Comparison of ENCODE assay signal across 8 mouse cellular contexts in genomic region chr3:88620146-88620991, GRCm38 (mm10). TPM values are rescaled to one million over a fixed set of nuclear protein-coding genes. Genes with fewer than 3 reads are reported as not detected.
DNase-seq lines count a peak whose midpoint lies in the region; ATAC-seq and TF ChIP-seq lines count a peak whose summit lies in the region.

No protein-coding gene starts in this region.

- H3K27ac ChIP-seq in kidney, embryonic 15.5 days, result peak overlapping the region; percentile 98
- peak overlapping the region; percentile 97 for H3K27ac ChIP-seq in hindbrain, embryonic 14.5 days
- H3K27ac ChIP-seq in midbrain, embryonic 16.5 days (ENCODE audit: low read length), result peak overlapping the region; percentile 91

- no peaks in the 10 kb centered on the region for H3K27me3 ChIP-seq in kidney, embryonic 15.5 days
- no peaks in the 10 kb centered on the region for H3K27me3 ChIP-seq in Patski
- no peaks in the 10 kb centered on the region for H3K27me3 ChIP-seq in hindbrain, embryonic 14.5 days (ENCODE audit: control insufficient read depth, insufficient read depth, low read length)
- no peaks in the 10 kb centered on the region for H3K27me3 ChIP-seq in midbrain, embryonic 16.5 days (ENCODE audit: control insufficient read depth, insufficient read depth, low read depth, low read length)

- no peaks in the 10 kb centered on the region for H3K9me3 ChIP-seq in kidney, embryonic 15.5 days (replicated peaks)
- H3K9me3 ChIP-seq in hindbrain, embryonic 14.5 days (ENCODE audit: control insufficient read depth, low read length), result no peaks in the 10 kb centered on the region
- no peaks in the 10 kb centered on the region for H3K9me3 ChIP-seq in midbrain, embryonic 16.5 days (replicated peaks; ENCODE audit: control insufficient read depth, low read length, poor library complexity, severe bottlenecking)

- peak overlapping the region; percentile 85 for H3K9ac ChIP-seq in kidney, embryonic 15.5 days
- peak overlapping the region; percentile 99 for H3K9ac ChIP-seq in hindbrain, embryonic 14.5 days
- peak overlapping the region; percentile 96 for H3K9ac ChIP-seq in midbrain, embryonic 16.5 days (ENCODE audit: low read depth, low read length)

- ATAC-seq in kidney, embryonic 15.5 days (replicated peaks; ENCODE audit: low FRiP score), result peak; percentile 6; the same call in 1 of the 2 replicates
- ATAC-seq in Patski, result peak; percentile 1
- no peak for ATAC-seq in hindbrain, embryonic 14.5 days (ENCODE audit: low FRiP score)
- ATAC-seq in midbrain, embryonic 16.5 days, result peak; percentile 4; the same call in 1 of the 2 replicates

- in situ Hi-C loops in Patski (cut with MboI; ENCODE audit: low pct_unique_long_range_greater_than_20kb), result no loop called here

- peaks cover 71% of the 10 kb centered on the region for H3K4me1 ChIP-seq in kidney, embryonic 15.5 days
- peaks cover 32% of the 10 kb centered on the region for H3K4me1 ChIP-seq in hindbrain, embryonic 14.5 days (replicated peaks; ENCODE audit: control insufficient read depth, insufficient read depth, low read length)
- H3K4me1 ChIP-seq in midbrain, embryonic 16.5 days (ENCODE audit: control insufficient read depth, insufficient read depth, low read length), result peaks cover 26% of the 10 kb centered on the region

- CTCF ChIA-PET in Patski (lab: Charles Lee), result interaction anchor here (0.9 to 6.9 kb wide), 3 partner anchors 12 to 15 kb away, joined by 4 to 48 read pairs (median 18); no protein-coding TSS in a partner anchor

- H3K4me2 ChIP-seq in kidney, embryonic 15.5 days, result peak overlapping the region; percentile 83
- peak overlapping the region; percentile 98 for H3K4me2 ChIP-seq in hindbrain, embryonic 14.5 days (replicated peaks)
- H3K4me2 ChIP-seq in midbrain, embryonic 16.5 days (ENCODE audit: low read length), result peak overlapping the region; percentile 94

- H3K4me3 ChIP-seq in kidney, embryonic 15.5 days (replicated peaks), result peak overlapping the region; percentile 71
- peak overlapping the region; percentile 70 for H3K4me3 ChIP-seq in hindbrain, embryonic 14.5 days (replicated peaks; ENCODE audit: low read length)
- peak overlapping the region; percentile 93 for H3K4me3 ChIP-seq in midbrain, embryonic 16.5 days (ENCODE audit: low read depth, low read length)

- TF ChIP-seq CTCF in Patski (IDR thresholded peaks at IDR 0.05), result no peak

- POLR2A ChIA-PET in Patski (lab: Charles Lee), result interaction anchor here (1.2 to 6.0 kb wide), 7 partner anchors 11 to 58 kb away, joined by 3 to 64 read pairs (median 19); no protein-coding TSS in a partner anchor

- no peak for DNase-seq in kidney, postnatal 4 days
- DNase-seq in Patski (ENCODE audit: low read depth, low spot score), result no peak
- no peak for DNase-seq in hindbrain, embryonic 14.5 days (ENCODE audit: low spot score)
- DNase-seq in left cerebral cortex, postnatal 25 days (ENCODE audit: low spot score in 2 of 2), result no peak
- DNase-seq in cerebellum, postnatal 4 days (ENCODE audit: low spot score in 2 of 2), result no peak
- no peak for DNase-seq in spleen, adult 12 weeks (ENCODE audit: low spot score)

- WGBS in kidney, embryonic 15.5 days, result 15% methylated on average over 15 of the region's 15 CpGs
- 14% methylated on average over 15 of the region's 15 CpGs for WGBS in hindbrain, embryonic 14.5 days
- 14% methylated on average over 15 of the region's 15 CpGs for WGBS in midbrain, embryonic 16.5 days

- intact Hi-C loops in left cerebral cortex, postnatal 25 days (cut with DNase I), result no loop called here

- H3K36me3 ChIP-seq in kidney, embryonic 15.5 days, result peaks cover 4% of the 10 kb centered on the region
- peaks cover 6% of the 10 kb centered on the region; the same call in 1 of the 2 replicates for H3K36me3 ChIP-seq in hindbrain, embryonic 14.5 days (replicated peaks; ENCODE audit: control insufficient read depth, insufficient read depth)
- H3K36me3 ChIP-seq in midbrain, embryonic 16.5 days (ENCODE audit: control insufficient read depth, insufficient read depth, low read length), result no peaks in the 10 kb centered on the region

RNA-seq across cellular contexts. Expression of gene Arhgef2, which starts 14.6 kb away (rescaled TPM):
- 99.8 and 104 TPM in 2 replicates for polyA plus RNA-seq in kidney, embryonic 15.5 days (2015; fragmentation: Nextera tagmentation; extraction: Ambion mirVana)
- 175 TPM for polyA plus RNA-seq in Patski (2021)
- 96.0 and 115 TPM in 2 replicates for polyA plus RNA-seq in hindbrain, embryonic 14.5 days (2014; fragmentation: Nextera tagmentation; extraction: Ambion mirVana)
- polyA plus RNA-seq in midbrain, embryonic 16.5 days (2015; fragmentation: Nextera tagmentation; extraction: Ambion mirVana), result 104 and 131 TPM in 2 replicates
- 100 to 1,000 TPM; 245 to 246 TPM for total RNA-seq in left cerebral cortex, postnatal 25 days (2021)

RNA-seq across cellular contexts. Expression of gene Rxfp4, which starts 32.6 kb away (rescaled TPM):
- polyA plus RNA-seq in kidney, embryonic 15.5 days (2015; fragmentation: Nextera tagmentation; extraction: Ambion mirVana), result not detected in 2 replicates
- polyA plus RNA-seq in Patski (2021), result not detected
- not detected in 2 replicates for polyA plus RNA-seq in hindbrain, embryonic 14.5 days (2014; fragmentation: Nextera tagmentation; extraction: Ambion mirVana)
- polyA plus RNA-seq in midbrain, embryonic 16.5 days (2015; fragmentation: Nextera tagmentation; extraction: Ambion mirVana), result not detected in 2 replicates
- not detected for total RNA-seq in left cerebral cortex, postnatal 25 days (2021)

RNA-seq across cellular contexts. Expression of gene Ssr2, which starts 44.7 kb away (rescaled TPM):
- 300 and 318 TPM in 2 replicates for polyA plus RNA-seq in kidney, embryonic 15.5 days (2015; fragmentation: Nextera tagmentation; extraction: Ambion mirVana)
- polyA plus RNA-seq in Patski (2021), result 410 TPM
- polyA plus RNA-seq in hindbrain, embryonic 14.5 days (2014; fragmentation: Nextera tagmentation; extraction: Ambion mirVana), result 117 and 129 TPM in 2 replicates
- 127 and 144 TPM in 2 replicates for polyA plus RNA-seq in midbrain, embryonic 16.5 days (2015; fragmentation: Nextera tagmentation; extraction: Ambion mirVana)
- total RNA-seq in left cerebral cortex, postnatal 25 days (2021), result 100 to 1,000 TPM in 1 of 2 experiments, 10 to 100 TPM in 1; 97.7 to 106 TPM
